Mouse (Mus musculus) liver, embryonic 15.5 days (tissue): Measurements from ENCODE around the gene Cidec. TPM values are rescaled to one million over a fixed set of nuclear protein-coding genes. Genes with fewer than 3 reads are reported as not detected.
A peak's percentile ranks its signal among the peaks of the same experiment; 100 is the strongest.

Experiments used
- ATAC-seq: fragments of 200-750 bp; cut with Nextera tagmentation; 2 replicates; pipeline ENCODE4 v1.8.0; 2017; ENCODE audit warnings: moderate number of reproducible peaks, mild to moderate bottlenecking, moderate library complexity; ENCODE audit not compliant: insufficient read depth
- H3K27ac ChIP-seq: fragments of 300-500 bp; sonication (generic); replicated peaks from 2 replicates; pipeline ENCODE4 v1.5.1; 2015; ENCODE audit warnings: mild to moderate bottlenecking, inconsistent platforms
- H3K27me3 ChIP-seq: fragments of 300-500 bp; sonication (generic); 2 replicates; pipeline ENCODE4 v1.6.1; 2015; ENCODE audit warnings: mild to moderate bottlenecking, inconsistent platforms
- H3K36me3 ChIP-seq: fragments of 300-500 bp; sonication (generic); replicated peaks from 2 replicates; pipeline ENCODE4 v1.6.1; 2015; ENCODE audit warnings: moderate library complexity, mild to moderate bottlenecking, inconsistent platforms
- H3K4me1 ChIP-seq: fragments of 300-500 bp; sonication (generic); replicated peaks from 2 replicates; pipeline ENCODE4 v1.6.1; 2015; ENCODE audit warnings: inconsistent platforms
- H3K4me2 ChIP-seq: fragments of 300-500 bp; sonication (generic); 2 replicates; pipeline ENCODE4 v1.6.1; 2015; ENCODE audit warnings: moderate library complexity, mild to moderate bottlenecking, inconsistent platforms
- H3K4me3 ChIP-seq: fragments of 300-500 bp; sonication (generic); replicated peaks from 2 replicates; pipeline ENCODE4 v1.5.1; 2015; ENCODE audit warnings: mild to moderate bottlenecking, inconsistent platforms
- H3K9ac ChIP-seq: fragments of 300-500 bp; sonication (generic); 2 replicates; pipeline ENCODE4 v1.6.1; 2015; ENCODE audit warnings: moderate library complexity, mild to moderate bottlenecking, inconsistent platforms
- H3K9me3 ChIP-seq: fragments of 300-500 bp; sonication (generic); replicated peaks from 2 replicates; pipeline ENCODE4 v1.6.1; 2016; ENCODE audit warnings: inconsistent platforms
- WGBS: fragments of 180-500 bp; shearing (Covaris S2); methylation state at CpG from one replicate; pipeline ENCODE4 v1.1.7; 2015; ENCODE audit warnings: mixed read lengths; ENCODE audit not compliant: insufficient replicate concordance; 5-methylcytosine and 5-hydroxymethylcytosine counted together
- polyA plus RNA-seq: library from polyadenylated mRNA; unstranded; fragments of >200 nt; fragmentation: Nextera tagmentation; extraction: Ambion mirVana; gene quantifications from 2 replicates; pipeline ENCODE4 v1.2.1, GENCODE M21; 2015

The Cidec gene
- not detected in 2 replicates for polyA plus RNA-seq

DNA sequence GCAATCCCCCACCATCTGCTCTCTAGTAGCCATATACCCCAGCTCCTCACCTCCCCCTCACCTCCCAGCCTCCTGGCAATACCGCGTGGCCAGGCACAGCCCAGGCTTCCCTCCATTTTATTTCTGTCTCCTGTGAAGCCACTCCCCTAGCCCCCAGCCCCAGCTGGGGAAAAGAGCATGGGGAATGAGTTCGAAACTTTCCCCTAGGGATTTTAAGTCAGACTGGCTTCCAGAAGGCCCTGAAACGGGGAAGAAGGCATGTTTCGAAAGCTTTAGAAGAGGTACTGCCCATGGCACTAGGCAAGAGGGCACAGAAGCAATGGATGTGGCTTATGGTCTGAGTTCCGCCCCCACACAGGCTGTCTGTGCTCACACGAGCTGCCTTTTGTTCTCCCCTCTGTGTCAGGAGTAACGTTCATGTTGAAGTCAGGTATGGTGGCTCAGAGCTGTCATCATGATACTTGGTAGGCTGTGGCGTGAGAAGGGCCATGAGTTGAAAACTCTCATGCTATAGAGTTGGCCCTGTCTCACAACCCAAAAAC is at the start of gene Cidec:
Gene Cidec (minus strand): TSS at position 97 of the 542 bp plus-strand sequence.
- ATAC-seq: no peak
- H3K27ac ChIP-seq: no peak within 1 kb of the TSS
- H3K9me3 ChIP-seq: no peaks in the 10 kb centered on the region
- WGBS: 60% methylated on average over 9 of the region's 9 CpGs
- H3K4me2 ChIP-seq: no peak within 1 kb of the TSS
- H3K9ac ChIP-seq: no peak within 1 kb of the TSS
- no peak within 1 kb of the TSS for H3K4me3 ChIP-seq
- H3K4me1 ChIP-seq: no peaks in the 10 kb centered on the region
- no peaks in the 10 kb centered on the region for H3K27me3 ChIP-seq
- H3K36me3 ChIP-seq: no peaks in the 10 kb centered on the region

DNA sequence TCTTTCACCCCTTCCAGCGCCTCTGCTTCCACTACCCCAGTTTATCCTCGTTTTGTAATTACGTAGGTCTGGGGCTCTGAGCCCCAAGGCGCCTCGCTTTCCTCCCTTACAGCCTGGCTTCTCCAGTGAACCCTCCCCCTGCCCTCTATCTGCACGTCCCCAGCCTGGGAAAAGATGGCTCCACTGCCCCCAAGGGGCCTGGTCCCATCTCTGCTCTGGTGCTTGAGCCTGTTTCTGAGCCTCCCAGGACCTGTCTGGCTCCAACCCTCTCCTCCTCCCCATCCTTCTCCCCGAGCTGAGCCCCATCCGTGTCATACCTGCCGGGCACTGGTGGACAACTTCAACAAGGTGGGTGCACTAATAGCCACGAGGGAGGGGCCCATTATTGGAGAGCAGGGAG is 48.2 kb upstream of the Cidec start:
- Histone ChIP-seq H3K27me3 (peaks cover 38% of the 10 kb centered on the region), H3K36me3 (no peaks in the 10 kb centered on the region), H3K27ac (peak overlapping the region; percentile 68), H3K4me2 (peak overlapping the region; percentile 99), H3K4me1 (peaks cover 41% of the 10 kb centered on the region), H3K9ac (peak overlapping the region; percentile 70), H3K4me3 (peak overlapping the region; percentile 73), H3K9me3 (no peaks in the 10 kb centered on the region)
- WGBS: 10% methylated on average over 10 of the region's 10 CpGs
- no peak for ATAC-seq

DNA sequence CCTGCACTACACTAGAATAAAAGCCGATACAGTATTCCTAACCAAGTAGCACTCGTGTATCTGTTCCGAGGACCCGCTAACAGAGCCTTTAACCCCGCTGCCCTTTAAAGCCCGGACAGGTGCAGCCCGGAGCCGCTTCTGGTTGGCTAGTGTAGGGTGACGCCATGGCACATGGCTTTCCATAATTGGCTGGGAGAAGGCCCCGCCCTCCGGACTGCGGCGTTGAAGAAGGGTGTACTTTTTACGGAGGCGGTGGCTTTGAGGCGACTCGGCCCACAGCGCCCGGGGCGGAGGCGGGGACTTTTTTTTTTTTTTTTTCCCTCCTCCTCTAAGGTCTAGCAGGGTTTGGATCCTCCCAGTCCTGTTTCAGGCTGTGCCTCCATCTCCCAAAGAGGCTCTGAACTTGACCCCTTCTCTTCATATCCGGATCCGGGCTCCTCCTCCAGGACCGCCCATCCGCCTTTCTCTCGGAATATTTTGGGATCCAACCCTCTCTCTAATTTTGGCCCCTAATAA is 47.6 kb upstream of the Cidec start, which contains the start of gene Creld1:
Gene Creld1 (plus strand): TSS at position 198 of the 516 bp plus-strand sequence.
- peak within 1 kb of the TSS; percentile 99 for H3K4me2 ChIP-seq
- peak within 1 kb of the TSS; percentile 69 for H3K27ac ChIP-seq
- peaks cover 39% of the 10 kb centered on the region for H3K27me3 ChIP-seq
- WGBS: 0% methylated on average over 26 of the region's 26 CpGs
- no peaks in the 10 kb centered on the region for H3K9me3 ChIP-seq
- peak; percentile 97 for ATAC-seq
- H3K9ac ChIP-seq: peak within 1 kb of the TSS; percentile 70
- H3K36me3 ChIP-seq: no peaks in the 10 kb centered on the region
- peaks cover 41% of the 10 kb centered on the region for H3K4me1 ChIP-seq
- peak within 1 kb of the TSS; percentile 73 for H3K4me3 ChIP-seq

DNA sequence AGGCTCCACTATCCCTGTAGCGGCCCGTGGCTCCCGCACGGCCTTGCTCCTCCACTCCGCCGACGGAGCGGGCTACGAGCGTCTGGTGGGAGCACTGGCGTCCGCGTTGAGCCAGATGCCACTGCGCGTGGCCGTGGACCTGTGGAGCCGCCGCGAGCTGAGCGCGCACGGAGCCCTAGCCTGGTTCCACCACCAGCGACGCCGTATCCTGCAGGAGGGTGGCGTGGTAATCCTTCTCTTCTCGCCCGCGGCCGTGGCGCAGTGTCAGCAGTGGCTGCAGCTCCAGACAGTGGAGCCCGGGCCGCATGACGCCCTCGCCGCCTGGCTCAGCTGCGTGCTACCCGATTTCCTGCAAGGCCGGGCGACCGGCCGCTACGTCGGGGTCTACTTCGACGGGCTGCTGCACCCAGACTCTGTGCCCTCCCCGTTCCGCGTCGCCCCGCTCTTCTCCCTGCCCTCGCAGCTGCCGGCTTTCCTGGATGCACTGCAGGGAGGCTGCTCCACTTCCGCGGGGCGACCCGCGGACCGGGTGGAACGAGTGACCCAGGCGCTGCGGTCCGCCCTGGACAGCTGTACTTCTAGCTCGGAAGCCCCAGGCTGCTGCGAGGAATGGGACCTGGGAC is 47.0 kb upstream of the Cidec start:
- under 1% methylated on average over 65 of the region's 65 CpGs for WGBS
- no peaks in the 10 kb centered on the region for H3K9me3 ChIP-seq
- peaks cover 38% of the 10 kb centered on the region for H3K4me1 ChIP-seq
- peak; percentile 47 for ATAC-seq
- peak overlapping the region; percentile 99 for H3K4me2 ChIP-seq
- peak overlapping the region; percentile 73 for H3K4me3 ChIP-seq
- H3K27me3 ChIP-seq: peaks cover 39% of the 10 kb centered on the region
- H3K36me3 ChIP-seq: no peaks in the 10 kb centered on the region
- peak overlapping the region; percentile 61 for H3K9ac ChIP-seq
- peak overlapping the region; percentile 69 for H3K27ac ChIP-seq

DNA sequence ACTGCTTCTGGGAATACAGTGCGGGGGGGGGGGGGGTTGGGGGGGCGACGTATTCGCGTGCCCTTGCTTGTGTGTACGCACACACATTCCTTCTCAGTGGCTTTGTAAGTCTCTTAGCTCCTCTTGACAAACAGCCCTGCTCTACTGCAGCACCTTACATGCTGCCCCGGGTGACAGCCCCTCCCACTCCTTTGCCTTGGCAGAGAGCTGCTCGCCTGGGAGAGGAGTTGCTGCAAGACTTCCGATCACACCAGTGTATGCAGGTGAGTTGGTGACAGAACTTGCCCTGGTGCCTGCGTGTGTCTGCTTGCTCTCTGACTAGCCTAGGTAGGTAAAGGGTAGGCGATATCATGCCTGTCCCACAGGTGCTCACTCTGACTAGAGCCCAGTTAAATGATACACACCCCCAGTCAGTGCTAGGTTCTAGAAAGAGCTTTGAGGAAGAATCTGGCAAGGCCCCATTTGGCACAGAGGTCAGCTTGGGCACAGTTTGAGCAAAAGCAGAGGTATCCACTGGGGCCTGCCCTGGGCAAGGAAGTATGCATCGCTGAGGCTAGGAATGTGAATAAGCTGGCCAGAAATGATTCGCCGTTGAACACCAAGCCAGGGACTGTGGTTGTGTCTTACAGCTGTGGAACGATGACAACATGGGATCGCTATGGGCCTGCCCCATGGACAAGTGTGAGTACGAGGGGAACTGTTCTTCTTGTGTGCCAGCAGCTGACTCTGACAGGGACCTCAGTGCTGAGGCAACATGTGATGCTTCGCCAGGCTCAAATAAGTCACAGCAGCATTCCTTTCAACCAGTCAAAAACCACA is 45.2 kb upstream of the Cidec start:
- Histone ChIP-seq H3K9me3 (no peaks in the 10 kb centered on the region), H3K27ac (no peak overlapping the region), H3K4me2 (no peak overlapping the region), H3K36me3 (no peaks in the 10 kb centered on the region), H3K4me1 (peaks cover 28% of the 10 kb centered on the region), H3K9ac (no peak overlapping the region), H3K4me3 (no peak overlapping the region), H3K27me3 (peaks cover 52% of the 10 kb centered on the region)
- 60% methylated on average over 18 of the region's 18 CpGs for whole genome bisulfite sequencing
- ATAC-seq: no peak

DNA sequence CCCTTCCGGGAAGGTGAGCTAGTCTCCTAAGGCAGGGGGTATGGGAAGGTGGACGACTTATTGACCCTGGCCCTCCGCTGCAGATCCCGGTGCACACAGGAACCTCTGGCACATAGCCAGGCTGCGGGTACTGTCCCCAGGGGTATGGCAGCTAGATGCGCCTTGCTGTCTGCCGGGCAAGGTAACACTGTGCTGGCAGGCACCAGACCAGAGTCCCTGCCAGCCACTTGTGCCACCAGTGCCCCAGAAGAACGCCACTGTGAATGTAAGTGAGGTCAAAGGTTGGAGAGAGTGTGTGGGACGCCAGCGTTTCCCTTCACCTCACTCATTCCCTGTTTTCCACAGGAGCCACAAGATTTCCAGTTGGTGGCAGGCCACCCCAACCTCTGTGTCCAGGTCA is 43.3 kb upstream of the Cidec start:
- H3K9ac ChIP-seq: no peak overlapping the region
- no peaks in the 10 kb centered on the region for H3K36me3 ChIP-seq
- no peak overlapping the region for H3K27ac ChIP-seq
- H3K9me3 ChIP-seq: no peaks in the 10 kb centered on the region
- peaks cover 19% of the 10 kb centered on the region for H3K4me1 ChIP-seq
- no peak overlapping the region for H3K4me2 ChIP-seq
- H3K27me3 ChIP-seq: peaks cover 55% of the 10 kb centered on the region
- WGBS: 66% methylated on average over 10 of the region's 10 CpGs
- ATAC-seq: no peak
- H3K4me3 ChIP-seq: no peak overlapping the region

DNA sequence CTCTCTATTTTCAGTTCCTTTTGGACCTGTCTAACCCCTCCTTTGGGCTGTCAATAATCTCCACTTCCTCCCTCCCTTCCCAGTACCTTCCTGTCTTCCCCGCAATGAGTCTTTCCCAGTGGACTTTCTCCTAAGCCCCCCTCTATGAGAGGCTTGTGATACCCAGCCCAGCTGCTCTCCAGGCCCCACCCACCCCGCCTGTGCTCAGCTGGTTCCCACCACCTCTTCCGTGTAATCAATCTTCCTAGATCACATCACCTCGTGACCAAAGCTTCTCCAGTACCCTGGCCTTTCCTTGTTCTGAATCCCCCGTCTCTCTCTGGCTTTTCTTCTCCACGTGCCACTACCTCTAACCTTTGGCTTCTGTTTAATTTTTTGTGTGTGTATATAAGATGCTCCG is 41.8 kb upstream of the Cidec start:
- Histone ChIP-seq H3K36me3 (no peaks in the 10 kb centered on the region), H3K9ac (no peak overlapping the region), H3K4me2 (no peak overlapping the region), H3K27ac (no peak overlapping the region), H3K27me3 (peaks cover 51% of the 10 kb centered on the region), H3K9me3 (no peaks in the 10 kb centered on the region), H3K4me1 (peaks cover 7% of the 10 kb centered on the region), H3K4me3 (no peak overlapping the region)
- WGBS: 31% methylated on average over 7 of the region's 7 CpGs
- no peak for ATAC-seq

DNA sequence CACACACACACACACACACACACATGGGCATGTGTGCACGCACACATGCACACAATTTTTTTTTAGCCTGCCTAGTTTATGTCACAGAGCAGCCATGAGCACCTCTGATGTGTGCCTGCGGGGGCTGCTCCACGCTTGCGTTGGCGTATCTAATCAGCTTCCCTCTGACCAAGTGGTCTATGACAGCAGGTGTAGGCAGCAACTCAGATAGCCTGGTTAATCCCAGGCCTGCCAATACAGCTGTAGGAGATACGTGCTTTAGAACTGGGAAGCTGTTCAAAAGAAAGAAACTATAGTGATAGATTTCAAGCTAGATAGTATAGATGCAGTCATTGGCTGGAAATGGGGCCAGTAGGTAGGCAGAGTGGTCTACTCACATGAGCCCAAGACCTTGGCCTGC is 38.2 kb upstream of the Cidec start:
- no peak overlapping the region for H3K4me3 ChIP-seq
- 56% methylated on average over 6 of the region's 6 CpGs for WGBS
- H3K4me1 ChIP-seq: peaks cover 23% of the 10 kb centered on the region
- H3K36me3 ChIP-seq: no peaks in the 10 kb centered on the region
- H3K4me2 ChIP-seq: no peak overlapping the region
- H3K27ac ChIP-seq: no peak overlapping the region
- ATAC-seq: no peak
- no peak overlapping the region for H3K9ac ChIP-seq
- peaks cover 48% of the 10 kb centered on the region for H3K27me3 ChIP-seq
- H3K9me3 ChIP-seq: no peaks in the 10 kb centered on the region

DNA sequence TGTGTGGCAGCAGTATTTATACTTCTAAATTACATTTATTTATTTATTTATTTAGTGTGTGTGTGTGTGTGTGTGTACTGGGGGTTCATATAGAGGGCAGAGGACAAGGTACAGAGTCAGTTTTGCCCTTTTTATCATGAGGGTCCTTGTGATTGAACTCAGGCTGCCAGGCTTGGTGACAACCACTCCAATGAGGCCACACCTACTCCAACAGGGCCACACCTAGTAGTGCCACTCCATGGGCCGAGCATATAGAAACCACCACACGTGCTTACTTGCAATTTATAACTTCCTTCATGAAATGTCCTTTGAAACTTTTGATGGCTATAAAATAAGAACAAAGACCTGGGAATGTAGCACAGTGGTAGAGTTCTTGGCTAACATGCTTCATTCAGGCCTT is 37.7 kb upstream of the Cidec start:
- no peak overlapping the region for H3K9ac ChIP-seq
- H3K27ac ChIP-seq: no peak overlapping the region
- no peaks in the 10 kb centered on the region for H3K9me3 ChIP-seq
- no peak overlapping the region for H3K4me3 ChIP-seq
- H3K4me1 ChIP-seq: peaks cover 23% of the 10 kb centered on the region
- no peaks in the 10 kb centered on the region for H3K36me3 ChIP-seq
- ATAC-seq: no peak
- H3K27me3 ChIP-seq: peaks cover 48% of the 10 kb centered on the region
- no peak overlapping the region for H3K4me2 ChIP-seq
- WGBS: 35% methylated on average over 2 of the region's 2 CpGs

DNA sequence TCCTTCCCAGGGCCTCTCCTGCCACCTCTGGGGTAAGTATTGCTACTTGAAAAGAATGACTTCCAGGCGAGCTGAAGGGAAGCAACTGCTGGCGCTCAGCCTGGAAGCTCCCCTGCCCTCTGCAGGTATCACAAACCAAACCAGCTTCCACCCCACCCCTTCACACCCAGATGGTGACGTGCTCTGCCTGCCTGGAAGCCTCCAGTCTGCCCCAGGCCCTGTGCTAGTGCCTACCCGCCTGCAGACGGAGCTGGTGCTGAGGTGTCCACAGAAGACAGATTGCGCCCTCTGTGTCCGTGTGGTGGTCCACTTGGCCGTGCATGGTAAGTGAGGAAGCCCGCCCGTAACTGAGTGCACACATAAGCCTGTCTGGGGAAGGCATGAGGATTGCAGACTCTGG is 36.5 kb upstream of the Cidec start:
- Histone ChIP-seq H3K4me3 (no peak overlapping the region), H3K27ac (no peak overlapping the region), H3K36me3 (no peaks in the 10 kb centered on the region), H3K9me3 (no peaks in the 10 kb centered on the region), H3K4me1 (peaks cover 23% of the 10 kb centered on the region), H3K9ac (no peak overlapping the region), H3K4me2 (peak overlapping the region; percentile 52; the same call in 1 of the 2 replicates), H3K27me3 (peaks cover 44% of the 10 kb centered on the region)
- no peak for ATAC-seq
- WGBS: 56% methylated on average over 10 of the region's 10 CpGs
